Mouse (Mus musculus) lung, postnatal 14 days (tissue): Measurements from ENCODE around the gene Duoxa2.
A peak's percentile ranks its signal among the peaks of the same experiment; 100 is the strongest.

Source experiments
- DNase-seq: peaks from one replicate; pipeline ENCODE4 v3.0.0; 2021

The Duoxa2 gene

DNA sequence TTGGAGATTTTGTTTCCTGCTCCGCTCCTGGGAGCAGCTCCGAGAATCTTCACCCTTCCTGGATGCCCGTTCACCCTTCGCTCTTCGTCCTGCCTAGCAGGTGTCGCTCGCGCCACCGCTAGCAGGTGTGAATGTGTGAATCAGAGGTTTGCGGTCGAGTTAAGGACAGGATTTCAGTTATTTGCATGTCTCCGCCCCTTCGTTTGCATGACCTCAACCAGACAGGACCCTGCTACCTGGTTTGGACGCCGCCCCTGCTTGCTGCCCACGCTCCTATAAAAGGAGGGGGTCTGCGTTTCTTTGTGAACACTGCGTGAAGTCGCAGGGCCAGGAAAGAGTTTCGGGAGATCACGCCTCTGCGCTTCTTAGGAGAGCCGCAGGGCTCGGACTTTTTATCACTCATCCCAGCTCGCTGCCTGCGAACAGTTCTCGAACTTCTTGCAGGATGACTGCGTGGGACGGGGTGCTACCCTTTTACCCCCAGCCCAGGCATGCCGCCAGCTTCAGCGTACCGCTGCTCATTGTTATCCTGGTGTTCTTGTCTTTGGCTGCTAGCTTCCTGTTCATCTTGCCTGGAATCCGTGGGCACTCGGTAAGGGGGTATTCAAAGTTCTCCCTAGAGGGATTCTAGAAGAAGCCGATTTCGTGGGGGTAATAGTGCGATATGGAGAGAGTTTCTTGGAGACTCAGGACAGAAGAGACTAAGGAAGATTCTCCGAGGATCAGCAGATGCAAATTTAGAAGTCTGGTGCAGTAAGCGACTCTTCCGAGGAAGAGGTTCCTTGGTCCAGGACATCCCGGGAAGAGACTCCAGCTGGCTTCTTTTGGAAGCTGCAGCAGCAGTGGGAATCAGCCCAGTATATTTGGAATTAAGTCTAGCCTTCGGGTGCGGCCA, at the start of gene Duoxa2:
Gene Duoxa2 (plus strand): TSS at position 305 of the 895 bp plus-strand sequence.
- peak; percentile 14 for DNase-seq

- DNase-seq = no peak
These were observed 42.7 kb upstream of the Duoxa2 start for GRCm38 (mm10) chr2:122255997-122256396.

DNA sequence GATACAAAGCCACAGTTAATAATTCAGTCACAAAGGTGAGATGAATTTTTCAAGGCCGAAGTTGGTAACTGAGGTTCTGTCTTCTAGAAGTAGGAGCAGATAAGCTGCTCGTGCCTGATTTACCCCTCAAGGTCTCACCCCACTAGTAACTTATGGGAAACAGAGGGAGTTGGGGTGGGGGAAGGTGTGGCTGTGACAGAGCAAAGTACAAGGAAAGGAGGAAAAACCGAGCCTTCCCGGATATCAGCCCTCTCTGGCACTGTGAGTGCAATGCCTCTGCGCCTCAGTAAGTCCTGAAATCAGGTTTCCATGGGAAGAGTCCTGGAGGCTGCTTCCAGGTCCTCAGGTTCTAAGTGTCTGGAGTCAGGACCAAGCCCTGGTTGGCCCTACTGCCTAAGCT, 38.0 kb upstream of the Duoxa2 start:
- no peak for DNase-seq

DNA sequence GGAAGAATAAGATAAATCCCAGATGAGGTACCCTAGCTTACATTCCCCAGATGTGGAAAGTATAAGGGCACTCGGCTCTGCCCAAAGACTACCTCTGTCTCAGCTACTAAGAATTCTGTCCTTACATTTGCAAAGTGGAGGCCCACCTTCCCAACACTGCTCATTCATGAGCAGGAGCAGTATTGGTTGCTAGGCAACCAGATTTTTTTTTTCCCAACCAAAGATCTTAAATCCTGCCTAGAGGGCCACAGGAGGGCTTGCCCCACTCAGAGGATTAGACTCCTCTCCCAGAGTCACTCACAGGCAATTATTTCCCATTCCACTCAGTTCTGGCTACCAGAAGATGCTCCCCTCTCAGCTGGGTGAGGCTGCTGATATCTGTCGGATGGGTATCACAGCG, 34.0 kb upstream of the Duoxa2 start:
- DNase-seq = no peak

DNA sequence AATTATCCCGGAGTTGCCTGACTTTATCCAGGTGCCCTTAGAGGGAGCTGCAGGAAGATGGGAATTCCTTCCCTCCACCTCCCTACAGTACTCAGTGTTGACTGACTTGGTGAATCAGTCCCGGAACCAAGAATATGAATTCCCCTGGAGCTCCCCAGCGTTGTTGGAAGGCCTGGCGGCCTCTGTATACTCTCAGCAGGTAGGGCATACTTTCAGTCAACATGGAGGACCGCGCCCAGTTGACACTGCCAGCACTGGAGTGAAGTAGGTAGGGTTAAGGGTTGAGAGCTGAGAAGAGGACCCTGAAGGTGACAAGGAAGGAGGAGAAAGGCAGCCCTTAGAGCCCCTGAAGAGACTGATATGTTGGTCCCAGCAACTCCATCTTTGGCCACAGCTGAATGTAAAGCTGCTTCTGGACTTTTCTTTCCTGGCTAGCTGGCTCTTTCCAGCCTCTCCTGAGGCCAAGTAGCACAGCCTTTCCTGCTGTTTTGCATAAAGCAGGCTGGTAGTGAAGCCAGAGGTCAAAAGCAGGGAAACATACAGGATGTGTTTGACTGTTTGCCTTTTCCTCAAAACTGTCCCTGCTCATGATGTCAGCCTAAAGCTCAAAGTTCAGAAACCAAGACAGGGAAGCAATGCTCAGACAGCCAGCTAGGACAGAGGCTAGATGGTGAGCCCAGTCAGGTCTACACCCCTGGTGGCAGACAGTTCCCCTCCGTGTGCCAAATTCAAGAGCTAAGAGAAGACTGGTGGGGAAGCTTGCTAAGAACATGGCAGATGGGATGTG, 32.1 kb upstream of the Duoxa2 start:
- no peak for DNase-seq

GRCm38 (mm10) chr2:122278769-122279168, 19.9 kb upstream of the Duoxa2 start:
- no peak for DNase-seq

- no peak for DNase-seq
These were observed 14.6 kb upstream of the Duoxa2 start for GRCm38 (mm10) chr2:122284091-122284490.

DNA sequence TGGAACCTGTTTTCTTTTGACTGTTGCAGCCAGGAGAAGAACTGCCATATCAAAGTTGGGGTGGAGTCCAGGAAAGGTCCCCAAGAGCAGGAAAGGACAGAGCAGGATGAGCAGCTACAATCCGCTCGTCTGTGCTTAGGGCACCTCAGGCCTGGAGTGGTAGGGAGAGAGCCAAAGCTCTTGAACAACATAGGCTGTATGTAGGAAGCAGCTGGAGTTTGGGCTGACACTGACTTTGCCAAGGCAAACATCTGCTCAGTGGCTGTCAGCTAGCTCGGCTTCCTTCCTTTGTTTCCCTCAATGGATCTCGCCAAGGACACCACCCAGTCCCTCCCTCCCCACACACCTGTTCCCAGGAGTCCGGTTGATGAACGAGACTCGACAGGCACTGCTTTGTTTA, 12.6 kb upstream of the Duoxa2 start:
- DNase-seq = no peak

DNA sequence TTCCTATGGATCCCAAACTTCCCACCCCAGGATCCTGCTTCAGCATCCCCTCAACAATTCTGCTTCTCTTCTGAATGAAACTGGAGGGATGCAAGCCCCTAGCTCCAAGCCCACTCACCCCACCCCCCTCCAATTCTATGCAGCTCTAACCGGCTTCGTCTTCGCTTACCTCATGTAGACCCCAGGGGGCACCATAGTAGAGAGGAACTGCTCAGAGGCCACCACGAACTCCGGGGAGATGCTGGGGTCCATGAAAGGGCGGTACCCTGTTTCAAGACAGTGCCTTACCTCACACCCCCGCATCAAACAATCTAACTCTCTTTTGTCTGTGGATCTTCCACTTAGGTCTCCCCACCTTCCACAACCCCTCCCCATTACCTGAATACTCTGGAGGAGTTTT, 3.8 kb upstream of the Duoxa2 start:
- DNase-seq = no peak

DNA sequence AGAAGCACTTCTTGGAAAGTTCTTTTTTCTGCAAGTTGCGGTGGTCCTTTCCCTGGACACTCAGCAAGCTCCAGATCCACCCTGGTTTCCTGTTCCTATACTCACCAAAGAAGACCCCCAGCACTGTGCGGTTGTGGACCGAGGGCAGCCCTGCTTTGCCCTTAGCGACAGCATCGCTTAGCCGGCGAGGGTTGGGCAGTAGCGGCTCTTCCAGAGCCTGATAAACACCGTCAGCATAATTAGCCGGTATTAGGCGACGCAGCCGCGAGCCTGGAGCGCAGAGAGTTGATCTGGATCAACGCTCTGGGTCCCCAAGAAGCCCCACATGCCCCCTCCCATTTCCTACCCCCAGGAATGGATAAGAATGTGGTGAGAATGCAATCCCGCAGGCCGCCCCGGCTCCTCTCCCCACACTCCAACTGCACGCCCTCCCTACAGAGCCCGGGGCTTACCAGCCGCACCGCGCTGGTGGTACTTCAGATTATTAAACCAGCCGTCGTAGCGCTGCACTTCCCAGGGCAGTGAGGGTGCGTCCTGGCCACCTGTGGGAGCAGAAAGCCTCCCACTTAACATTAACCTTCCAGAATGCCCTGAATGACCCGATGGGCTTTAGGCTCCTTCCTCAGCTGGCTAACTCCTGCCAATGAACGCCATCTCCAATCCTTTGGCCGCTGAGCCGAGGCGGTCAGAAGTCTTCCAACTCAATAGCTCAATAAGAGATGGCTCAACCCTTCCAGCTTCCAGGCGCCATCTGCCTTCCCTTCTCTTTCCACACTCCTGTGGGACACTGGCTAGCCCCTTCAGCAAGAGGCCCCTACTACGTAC, 1.2 kb upstream of the Duoxa2 start:
- DNase-seq = no peak

GRCm38 (mm10) chr2:122298096-122298499, 602 bp upstream of the Duoxa2 start, which contains the start of gene Duox2:
Gene Duox2, minus strand, starts transcription at chr2:122298449.
- no peak for DNase-seq

DNA sequence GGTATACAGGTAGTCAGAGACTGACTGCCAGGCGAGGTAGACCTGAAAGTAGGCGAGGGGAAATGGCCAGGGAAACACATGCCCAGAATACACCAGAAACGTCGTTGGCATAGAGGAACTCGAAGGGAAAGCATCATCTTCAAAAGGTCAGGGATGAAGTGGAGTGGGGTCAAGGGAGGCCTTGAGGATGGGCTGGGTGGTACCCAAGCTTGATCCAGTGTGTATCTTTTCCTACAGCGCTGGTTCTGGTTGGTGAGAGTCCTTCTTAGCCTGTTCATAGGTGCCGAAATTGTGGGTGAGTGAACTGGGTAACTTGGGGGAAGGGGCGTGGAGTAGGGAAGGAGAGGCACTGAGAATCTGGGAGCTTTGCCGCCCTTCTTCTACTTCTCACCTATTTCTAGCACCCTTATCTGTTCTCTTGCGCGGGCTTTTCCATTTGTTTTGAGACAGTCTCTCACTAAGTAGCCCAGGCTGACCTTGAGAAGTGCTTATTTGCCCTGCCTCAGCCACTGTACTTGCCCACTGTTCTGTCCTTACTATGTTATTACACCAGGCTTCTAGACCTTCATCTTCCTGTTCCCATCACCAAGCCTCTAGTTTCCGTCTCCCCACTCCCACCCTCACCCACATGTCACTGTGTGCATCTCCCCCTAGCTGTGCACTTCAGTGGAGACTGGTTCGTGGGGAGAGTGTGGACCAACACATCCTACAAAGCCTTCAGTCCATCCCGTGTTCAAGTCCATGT, 1.4 kb downstream of the Duoxa2 start:
- DNase-seq = no peak

DNA sequence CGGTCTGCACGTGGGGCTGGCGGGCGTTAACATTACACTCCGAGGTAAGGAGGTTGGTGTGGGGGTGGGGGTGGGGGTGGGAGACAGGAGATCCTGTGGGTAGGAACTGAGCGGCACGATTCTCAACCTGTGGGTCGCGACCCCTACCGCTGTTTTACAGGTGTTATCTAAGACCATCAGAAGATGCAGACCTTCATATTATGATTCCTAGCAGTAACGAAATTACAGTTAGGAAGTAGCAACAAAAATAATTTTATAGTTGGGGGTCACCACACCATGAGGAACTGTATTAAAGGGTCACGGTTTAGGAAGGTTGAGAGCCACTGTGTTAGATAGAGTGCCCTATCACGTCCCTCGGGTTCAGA, 1.9 kb downstream of the Duoxa2 start:
- DNase-seq = no peak

GRCm38 (mm10) chr2:122301081-122301920, 2.6 kb downstream of the Duoxa2 start:
- peak; percentile 6 for DNase-seq

DNA sequence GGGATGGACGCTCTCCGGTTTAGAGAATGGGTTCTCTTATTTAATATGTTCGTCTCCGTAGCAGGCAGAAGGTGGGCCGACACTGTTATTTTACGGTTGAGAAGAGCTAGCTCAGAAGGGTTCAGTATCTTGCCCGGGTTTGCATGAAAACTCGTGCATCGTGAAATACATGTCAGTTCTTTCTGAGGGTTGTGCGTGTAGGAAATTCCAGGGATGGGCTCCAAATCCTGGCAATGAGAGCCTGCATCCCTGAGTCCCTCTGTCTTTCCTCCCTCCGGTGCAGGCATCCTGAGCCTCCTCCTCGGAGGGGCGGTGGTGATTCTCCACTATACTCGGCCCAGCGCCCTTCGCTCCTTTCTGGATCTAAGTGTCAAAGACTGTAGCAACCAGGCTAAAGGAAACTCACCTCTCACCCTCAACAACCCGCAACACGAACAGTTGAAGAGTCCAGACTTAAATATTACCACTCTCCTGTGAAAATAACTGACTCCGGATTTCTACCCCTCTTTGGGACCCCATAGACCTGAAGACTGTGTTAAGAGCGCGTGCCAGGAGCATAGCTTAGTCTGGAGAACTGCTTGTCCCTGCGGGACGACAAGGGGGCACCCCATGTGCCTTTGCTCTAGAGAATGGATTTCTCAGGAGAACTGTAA, 3.3 kb downstream of the Duoxa2 start:
- no peak for DNase-seq

DNA sequence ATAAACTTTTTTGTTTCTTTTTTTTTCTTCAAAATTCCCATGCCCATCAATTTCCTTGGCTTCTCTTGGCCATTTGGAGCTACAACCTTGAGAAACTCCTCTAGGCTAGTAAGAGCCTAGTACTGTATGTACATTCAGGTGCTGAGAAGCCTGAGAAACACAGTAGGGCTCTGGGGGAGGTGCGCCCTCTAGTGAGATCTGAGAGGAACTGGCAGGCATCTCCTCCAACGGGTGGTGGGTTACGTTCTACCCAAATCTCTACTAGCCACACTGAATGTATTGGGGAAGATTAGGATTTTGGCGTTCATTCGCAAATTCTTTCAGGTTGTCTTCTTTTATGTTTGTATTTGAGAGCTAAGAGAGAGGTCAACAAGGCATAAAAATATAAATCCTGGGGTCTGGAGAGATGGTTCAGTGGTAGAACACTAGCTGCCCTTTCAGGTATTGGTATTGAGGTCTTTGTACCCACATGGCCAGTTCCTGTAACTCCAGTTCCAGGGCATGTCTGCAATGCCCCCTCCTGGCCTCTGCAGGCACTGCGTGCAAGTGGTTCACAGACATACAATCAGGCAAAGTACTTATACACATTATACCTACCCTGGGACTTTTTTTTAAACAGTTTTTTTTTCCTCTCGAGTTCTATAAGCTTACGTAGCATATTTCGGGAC, 4.0 kb downstream of the Duoxa2 start:
- DNase-seq = peak; percentile 74

GRCm38 (mm10) chr2:122304544-122304943, 5.8 kb downstream of the Duoxa2 start:
- DNase-seq = no peak

DNA sequence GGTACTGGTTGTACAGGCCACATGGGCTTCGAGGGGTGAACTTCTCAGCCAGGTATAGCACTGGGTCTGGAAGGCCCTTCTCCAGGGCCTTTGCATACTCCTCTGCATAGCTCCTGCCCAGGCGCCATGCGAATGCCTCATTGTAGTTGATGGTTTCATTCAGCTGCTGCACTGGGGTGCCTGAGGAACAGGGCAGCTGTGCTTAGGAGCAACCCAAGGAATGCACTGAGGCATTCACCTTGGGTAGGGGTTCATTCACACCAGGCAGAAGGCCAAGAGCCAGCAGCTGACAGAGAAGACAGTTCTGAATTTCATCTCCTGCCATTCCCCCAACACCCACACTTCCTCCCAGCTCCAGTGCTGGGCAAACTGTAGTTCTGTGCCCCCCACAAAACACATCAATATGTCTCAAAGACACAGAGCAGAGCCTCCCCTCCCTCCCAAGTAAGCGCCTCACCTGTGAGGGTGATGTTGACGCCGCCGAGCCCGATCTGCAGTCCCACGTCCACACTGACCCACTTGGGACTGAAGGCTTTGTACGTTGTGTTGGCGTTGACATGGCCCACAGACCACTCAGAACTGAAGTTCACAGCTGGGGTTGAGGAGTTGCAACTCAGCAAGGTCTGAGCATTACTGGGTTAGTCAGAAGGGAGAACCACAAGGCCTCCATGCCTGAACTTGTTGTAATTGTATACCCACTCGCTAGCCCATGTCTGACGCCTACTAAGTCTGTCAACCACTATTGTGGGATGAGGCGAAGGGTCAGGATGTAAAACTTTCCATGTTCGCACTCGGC, 6.6 kb downstream of the Duoxa2 start:
- no peak for DNase-seq

DNA sequence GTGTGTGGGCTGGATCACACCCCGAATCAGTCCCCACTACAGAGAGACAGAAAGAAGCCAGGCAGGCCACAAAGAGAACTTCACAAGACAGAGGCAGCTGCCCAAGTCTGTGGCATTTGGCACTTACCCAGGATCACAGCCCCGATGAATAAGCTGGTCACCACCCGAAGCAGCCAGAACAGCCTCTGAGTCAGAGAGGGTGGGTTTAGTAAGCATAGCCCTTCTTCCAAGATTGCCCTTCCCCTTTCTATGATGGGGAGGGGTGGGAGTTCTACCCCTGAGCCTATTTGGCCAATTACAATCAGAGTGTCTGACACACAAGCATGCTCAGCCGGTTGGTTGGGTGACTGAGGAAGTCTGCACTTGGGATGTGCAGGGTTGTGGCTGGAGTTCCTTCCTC, 7.5 kb downstream of the Duoxa2 start:
- no peak for DNase-seq
